Mouse (Mus musculus): Measurements from ENCODE around the gene Plac1. TPM values are rescaled to one million over a fixed set of nuclear protein-coding genes. Genes with fewer than 3 reads are reported as not detected.

The Plac1 gene
- total and polyA plus RNA-seq, 2 experiments from 2014 or later, result not detected

- no peaks in the 10 kb centered on the region; the same call in 1 of the 2 replicates for H3K27me3 ChIP-seq (ENCODE audit: insufficient read depth, low read length)
- WGBS, result 25% methylated on average over 33 of the region's 33 CpGs
- H3K4me1 ChIP-seq (ENCODE audit: insufficient read depth), result no peaks in the 10 kb centered on the region
- H3K36me3 ChIP-seq (ENCODE audit: insufficient read depth), result no peaks in the 10 kb centered on the region
- TF ChIP-seq CTCF (IDR thresholded peaks at IDR 0.05; ENCODE audit: low read depth), result no peak
- H3K27ac ChIP-seq (ENCODE audit: low read depth, low read length), result no peak overlapping the region
- H3K4me3 ChIP-seq (ENCODE audit: low read depth, low read length), result peak overlapping the region; percentile 18; the same call in 1 of the 2 replicates
- ATAC-seq (no peak), DNase-seq (no peak)
- no peaks in the 10 kb centered on the region for H3K9me3 ChIP-seq (ENCODE audit: low read length)
- H3K4me2 ChIP-seq (ENCODE audit: low read depth), result peak overlapping the region; percentile 46
- H3K9ac ChIP-seq, result no peak overlapping the region
Observed at GRCm38 (mm10) chrX:53058459-53059280, 181.2 kb downstream of the Plac1 start.

- Histone ChIP-seq H3K27ac (ENCODE audit: low read depth, low read length) (no peak overlapping the region), H3K9me3 (ENCODE audit: low read length) (no peaks in the 10 kb centered on the region), H3K9ac (no peak overlapping the region), H3K4me1 (ENCODE audit: insufficient read depth) (no peaks in the 10 kb centered on the region), H3K27me3 (ENCODE audit: insufficient read depth, low read length) (no peaks in the 10 kb centered on the region; the same call in 1 of the 2 replicates), H3K36me3 (ENCODE audit: insufficient read depth) (no peaks in the 10 kb centered on the region), H3K4me3 (ENCODE audit: low read depth, low read length) (no peak overlapping the region), H3K4me2 (ENCODE audit: low read depth) (peak overlapping the region; percentile 68)
- no peak for ATAC-seq
- 37% methylated on average over 6 of the region's 6 CpGs for WGBS
- DNase-seq, result no peak
- TF ChIP-seq CTCF (IDR thresholded peaks at IDR 0.05; ENCODE audit: low read depth), result no peak
Observed at GRCm38 (mm10) chrX:53057760-53058090, 182.2 kb downstream of the Plac1 start.

GRCm38 (mm10) chrX:53057054-53057759, 182.7 kb downstream of the Plac1 start:
- Histone ChIP-seq H3K27me3 (ENCODE audit: insufficient read depth, low read length) (no peaks in the 10 kb centered on the region; the same call in 1 of the 2 replicates), H3K9ac (peak overlapping the region; percentile 52), H3K4me2 (ENCODE audit: low read depth) (peak overlapping the region; percentile 68), H3K36me3 (ENCODE audit: insufficient read depth) (no peaks in the 10 kb centered on the region), H3K4me3 (ENCODE audit: low read depth, low read length) (peak overlapping the region; percentile 46), H3K9me3 (ENCODE audit: low read length) (no peaks in the 10 kb centered on the region), H3K27ac (ENCODE audit: low read depth, low read length) (peak overlapping the region; percentile 50), H3K4me1 (ENCODE audit: insufficient read depth) (no peaks in the 10 kb centered on the region)
- ATAC-seq, result peak; percentile 88
- DNase-seq, result peak; percentile 55
- WGBS, result 23% methylated on average over 41 of the region's 42 CpGs
- TF ChIP-seq CTCF (IDR thresholded peaks at IDR 0.05; ENCODE audit: low read depth), result no peak

GRCm38 (mm10) chrX:53056627-53057026, 183.3 kb downstream of the Plac1 start:
- DNase-seq (peak; percentile 50), ATAC-seq (peak; percentile 37)
- WGBS, result 30% methylated on average over 33 of the region's 33 CpGs
- Histone ChIP-seq H3K9me3 (ENCODE audit: low read length) (no peaks in the 10 kb centered on the region), H3K36me3 (ENCODE audit: insufficient read depth) (no peaks in the 10 kb centered on the region), H3K27ac (ENCODE audit: low read depth, low read length) (peak overlapping the region; percentile 50), H3K4me2 (ENCODE audit: low read depth) (peak overlapping the region; percentile 68), H3K4me1 (ENCODE audit: insufficient read depth) (no peaks in the 10 kb centered on the region), H3K9ac (peak overlapping the region; percentile 52), H3K4me3 (ENCODE audit: low read depth, low read length) (peak overlapping the region; percentile 46), H3K27me3 (ENCODE audit: insufficient read depth, low read length) (no peaks in the 10 kb centered on the region; the same call in 1 of the 2 replicates)
- no peak for TF ChIP-seq CTCF (IDR thresholded peaks at IDR 0.05; ENCODE audit: low read depth)

- H3K4me1 ChIP-seq (ENCODE audit: insufficient read depth), result no peaks in the 10 kb centered on the region
- H3K4me2 ChIP-seq (ENCODE audit: low read depth), result peak overlapping the region; percentile 68; the same call in 1 of the 2 replicates
- no peak for ATAC-seq
- H3K4me3 ChIP-seq (ENCODE audit: low read depth, low read length), result peak overlapping the region; percentile 46
- no peaks in the 10 kb centered on the region; the same call in 1 of the 2 replicates for H3K27me3 ChIP-seq (ENCODE audit: insufficient read depth, low read length)
- DNase-seq, result no peak
- no peaks in the 10 kb centered on the region for H3K36me3 ChIP-seq (ENCODE audit: insufficient read depth)
- no peak for TF ChIP-seq CTCF (IDR thresholded peaks at IDR 0.05; ENCODE audit: low read depth)
- no peak overlapping the region for H3K27ac ChIP-seq (ENCODE audit: low read depth, low read length)
- WGBS, result 22% methylated on average over 9 of the region's 9 CpGs
- H3K9me3 ChIP-seq (ENCODE audit: low read length), result no peaks in the 10 kb centered on the region
- no peak overlapping the region for H3K9ac ChIP-seq
Observed at GRCm38 (mm10) chrX:53055771-53056170, 184.1 kb downstream of the Plac1 start.

DNA sequence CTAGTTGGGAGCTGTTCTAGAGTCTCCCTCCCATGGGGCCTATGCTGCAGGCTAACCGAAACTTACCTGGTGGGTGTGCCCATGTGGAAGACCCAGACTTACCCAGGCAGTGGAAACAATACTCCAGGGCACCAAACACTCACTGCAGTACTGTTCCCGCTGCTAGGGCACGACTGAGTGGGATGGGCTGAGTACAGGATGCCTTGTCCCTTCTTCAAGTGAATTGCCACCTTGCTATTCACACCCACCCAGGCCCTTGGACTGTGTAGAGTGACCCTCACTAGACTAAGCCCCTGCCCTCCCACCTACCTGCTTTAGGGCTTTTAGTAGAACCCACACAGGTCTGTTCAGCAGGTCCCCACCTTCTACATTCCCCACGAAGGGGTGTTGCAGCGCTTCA, 186.0 kb downstream of the Plac1 start:
- DNase-seq (no peak), ATAC-seq (no peak)
- no peak for TF ChIP-seq CTCF (IDR thresholded peaks at IDR 0.05; ENCODE audit: low read depth)
- Histone ChIP-seq H3K27me3 (ENCODE audit: insufficient read depth, low read length) (no peaks in the 10 kb centered on the region), H3K9me3 (ENCODE audit: low read length) (no peaks in the 10 kb centered on the region), H3K4me3 (ENCODE audit: low read depth, low read length) (no peak overlapping the region), H3K4me1 (ENCODE audit: insufficient read depth) (no peaks in the 10 kb centered on the region), H3K36me3 (ENCODE audit: insufficient read depth) (no peaks in the 10 kb centered on the region), H3K9ac (no peak overlapping the region), H3K4me2 (ENCODE audit: low read depth) (no peak overlapping the region), H3K27ac (ENCODE audit: low read depth, low read length) (no peak overlapping the region)
- 71% methylated on average over 5 of the region's 5 CpGs for whole genome bisulfite sequencing

Measured in forebrain, postnatal 0 days (tissue).